Mouse (Mus musculus) forebrain, embryonic 11.5 days (tissue): ENCODE results near the gene Shf. TPM values are rescaled to one million over a fixed set of nuclear protein-coding genes. Genes with fewer than 3 reads are reported as not detected.

Experiments
- ATAC-seq: fragments of 200-750 bp; cut with Nextera tagmentation; replicated peaks from 2 replicates; pipeline ENCODE4 v1.8.0; 2017; ENCODE audit warnings: moderate TSS enrichment; ENCODE audit not compliant: low FRiP score
- DNase-seq: peaks from one replicate; pipeline ENCODE4 v3.0.0-alpha.2; 2017; ENCODE audit warnings: low spot score
- H3K27ac ChIP-seq: fragments of 300-500 bp; sonication (generic); 2 replicates; pipeline ENCODE4 v1.5.1; 2014; ENCODE audit warnings: low read depth, low read length
- H3K27me3 ChIP-seq: fragments of 300-500 bp; sonication (generic); 2 replicates; pipeline ENCODE4 v1.6.1; 2014; ENCODE audit warnings: mild to moderate bottlenecking, low read length, mixed read lengths; ENCODE audit not compliant: control insufficient read depth, insufficient read depth
- H3K36me3 ChIP-seq: fragments of 300-500 bp; sonication (generic); 2 replicates; pipeline ENCODE4 v1.6.1; 2014; ENCODE audit warnings: mild to moderate bottlenecking, low read length, moderate library complexity, mixed read lengths; ENCODE audit not compliant: control insufficient read depth, insufficient read depth
- H3K4me1 ChIP-seq: fragments of 300-500 bp; sonication (generic); replicated peaks from 2 replicates; pipeline ENCODE4 v1.6.1; 2014; ENCODE audit warnings: low read length, mixed read lengths; ENCODE audit not compliant: control insufficient read depth, insufficient read depth
- H3K4me2 ChIP-seq: fragments of 300-500 bp; sonication (generic); 2 replicates; pipeline ENCODE4 v1.6.1; 2014; ENCODE audit warnings: low read depth, mild to moderate bottlenecking, low read length, moderate library complexity, mixed read lengths; ENCODE audit not compliant: severe bottlenecking
- H3K4me3 ChIP-seq: fragments of 300-500 bp; sonication (generic); 2 replicates; pipeline ENCODE4 v1.5.1; 2014; ENCODE audit warnings: low read depth, low read length
- H3K9ac ChIP-seq: fragments of 300-500 bp; sonication (generic); 2 replicates; pipeline ENCODE4 v1.6.1; 2014; ENCODE audit warnings: low read length
- H3K9me3 ChIP-seq: fragments of 300-500 bp; sonication (generic); 2 replicates; pipeline ENCODE4 v1.6.1; 2016; ENCODE audit warnings: low read length, mixed read lengths; ENCODE audit not compliant: control insufficient read depth
- WGBS: fragments of 180-500 bp; shearing (Covaris S2); extraction: QIAGEN DNeasy Blood & Tissue Kit; methylation state at CpG from one replicate; pipeline ENCODE4 v1.1.7; 2014; 5-methylcytosine and 5-hydroxymethylcytosine counted together
- polyA plus RNA-seq: library from polyadenylated mRNA; unstranded; fragments of >200 nt; fragmentation: Nextera tagmentation; extraction: Ambion mirVana; gene quantifications from 2 replicates; pipeline ENCODE4 v1.2.1, GENCODE M21; 2014

The Shf gene
- polyA plus RNA-seq, 1 experiment from 2014 or later: 5.2 TPM

DNA sequence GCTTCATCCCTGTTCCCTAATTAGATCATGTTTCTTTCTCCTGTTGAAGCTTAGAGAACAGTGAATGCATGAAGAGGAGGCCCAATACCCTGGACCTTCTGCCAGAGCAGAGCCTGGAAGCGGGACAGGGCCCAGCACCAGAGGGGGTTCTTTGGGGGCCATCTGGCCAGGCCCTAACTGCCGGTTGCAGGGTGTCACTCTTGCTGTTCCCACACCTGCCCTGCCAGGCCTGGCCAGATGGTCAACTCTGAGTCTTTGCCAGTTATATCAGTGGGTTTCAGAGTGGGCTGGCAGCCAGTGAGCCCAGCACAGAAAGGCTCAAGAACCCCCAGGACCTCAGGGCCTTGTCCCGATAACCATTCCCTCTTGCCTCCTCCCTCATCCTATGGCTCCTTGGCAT lies 2.9 kb downstream of the Shf start:
- Histone ChIP-seq H3K4me3 (no peak overlapping the region), H3K36me3 (no peaks in the 10 kb centered on the region), H3K9me3 (no peaks in the 10 kb centered on the region), H3K4me1 (peaks cover 8% of the 10 kb centered on the region; the same call in 1 of the 2 replicates), H3K4me2 (no peak overlapping the region), H3K9ac (no peak overlapping the region), H3K27ac (0 out of 2 replicates have a peak overlapping the region, but pooled peaks have one; percentile 12), H3K27me3 (no peaks in the 10 kb centered on the region)
- no peak for DNase-seq
- 87% methylated on average over 3 of the region's 3 CpGs for WGBS
- no peak for ATAC-seq

- Histone ChIP-seq H3K27ac (no peak overlapping the region), H3K36me3 (no peaks in the 10 kb centered on the region), H3K4me1 (peaks cover 8% of the 10 kb centered on the region; the same call in 1 of the 2 replicates), H3K4me3 (no peak overlapping the region), H3K4me2 (no peak overlapping the region), H3K27me3 (no peaks in the 10 kb centered on the region), H3K9ac (no peak overlapping the region), H3K9me3 (no peaks in the 10 kb centered on the region)
- ATAC-seq (no peak), DNase-seq (no peak)
- 85% methylated on average over 10 of the region's 10 CpGs for WGBS
These were observed 3.6 kb downstream of the Shf start for GRCm38 (mm10) chr2:122365244-122365866.

GRCm38 (mm10) chr2:122364352-122364944 lies 4.5 kb downstream of the Shf start:
- no peaks in the 10 kb centered on the region for H3K27me3 ChIP-seq
- no peak overlapping the region for H3K9ac ChIP-seq
- no peaks in the 10 kb centered on the region; the same call in 1 of the 2 replicates for H3K36me3 ChIP-seq
- 89% methylated on average over 3 of the region's 3 CpGs for whole genome bisulfite sequencing
- peaks cover 8% of the 10 kb centered on the region; the same call in 1 of the 2 replicates for H3K4me1 ChIP-seq
- H3K4me2 ChIP-seq: no peak overlapping the region
- ATAC-seq: no peak
- no peak overlapping the region for H3K27ac ChIP-seq
- H3K9me3 ChIP-seq: no peaks in the 10 kb centered on the region
- H3K4me3 ChIP-seq: no peak overlapping the region
- DNase-seq: no peak

DNA sequence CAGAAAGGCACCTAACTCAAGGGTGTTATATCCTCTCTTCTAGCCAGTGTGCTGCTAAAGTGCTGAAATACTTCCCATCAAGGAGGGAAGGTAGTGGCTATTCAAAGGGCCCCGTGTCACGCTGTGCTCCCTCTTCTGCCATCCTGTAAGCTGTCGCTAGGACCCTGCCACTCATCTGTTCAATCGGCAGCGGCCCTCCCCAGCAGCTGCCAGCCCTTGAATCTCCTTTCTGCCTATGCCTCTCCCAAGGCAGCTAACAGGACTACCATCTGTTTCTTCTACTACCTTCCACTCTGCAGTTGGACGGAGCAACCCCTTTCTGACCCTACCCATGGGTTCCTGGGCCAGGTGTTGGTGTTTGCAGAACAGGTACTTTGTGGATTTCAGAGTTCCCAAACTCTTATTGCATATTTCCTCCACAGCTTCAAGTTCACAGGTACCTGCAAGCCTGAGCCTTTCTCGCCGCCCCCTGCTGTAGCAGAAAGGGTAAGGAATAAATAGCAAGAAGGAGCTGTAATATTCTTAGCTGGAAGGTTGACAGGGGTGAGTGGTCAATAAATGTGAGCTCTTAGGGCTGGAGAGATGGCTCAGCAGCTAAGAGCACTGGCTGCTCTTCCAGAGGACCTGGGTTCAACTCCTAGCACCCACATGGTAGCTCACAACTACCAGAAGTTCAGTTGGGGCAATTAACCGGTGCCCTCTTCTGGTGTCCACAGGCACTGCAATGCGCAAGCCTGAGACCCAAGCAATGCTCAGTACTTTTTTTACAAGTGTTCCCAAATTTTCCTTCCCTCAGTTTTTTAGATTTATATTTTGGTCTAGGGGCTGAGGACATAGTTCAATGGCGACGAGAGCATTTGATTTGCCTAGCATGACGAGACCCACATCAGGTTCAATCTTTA lies 6.1 kb downstream of the Shf start:
- no peaks in the 10 kb centered on the region for H3K27me3 ChIP-seq
- no peak overlapping the region for H3K27ac ChIP-seq
- no peaks in the 10 kb centered on the region; the same call in 1 of the 2 replicates for H3K36me3 ChIP-seq
- ATAC-seq (no peak), DNase-seq (no peak)
- H3K4me3 ChIP-seq: no peak overlapping the region
- H3K9ac ChIP-seq: no peak overlapping the region
- 88% methylated on average over 13 of the region's 13 CpGs for WGBS
- no peak overlapping the region for H3K4me2 ChIP-seq
- peaks cover 8% of the 10 kb centered on the region; the same call in 1 of the 2 replicates for H3K4me1 ChIP-seq
- no peaks in the 10 kb centered on the region for H3K9me3 ChIP-seq

GRCm38 (mm10) chr2:122361868-122362621 lies 6.9 kb downstream of the Shf start:
- no peaks in the 10 kb centered on the region for H3K27me3 ChIP-seq
- H3K9ac ChIP-seq: no peak overlapping the region
- no peak overlapping the region for H3K4me3 ChIP-seq
- no peak overlapping the region for H3K4me2 ChIP-seq
- no peak overlapping the region for H3K27ac ChIP-seq
- H3K36me3 ChIP-seq: no peaks in the 10 kb centered on the region; the same call in 1 of the 2 replicates
- WGBS: 54% methylated on average over 10 of the region's 10 CpGs
- peaks cover 8% of the 10 kb centered on the region; the same call in 1 of the 2 replicates for H3K4me1 ChIP-seq
- ATAC-seq: no peak
- no peaks in the 10 kb centered on the region for H3K9me3 ChIP-seq
- DNase-seq: no peak

DNA sequence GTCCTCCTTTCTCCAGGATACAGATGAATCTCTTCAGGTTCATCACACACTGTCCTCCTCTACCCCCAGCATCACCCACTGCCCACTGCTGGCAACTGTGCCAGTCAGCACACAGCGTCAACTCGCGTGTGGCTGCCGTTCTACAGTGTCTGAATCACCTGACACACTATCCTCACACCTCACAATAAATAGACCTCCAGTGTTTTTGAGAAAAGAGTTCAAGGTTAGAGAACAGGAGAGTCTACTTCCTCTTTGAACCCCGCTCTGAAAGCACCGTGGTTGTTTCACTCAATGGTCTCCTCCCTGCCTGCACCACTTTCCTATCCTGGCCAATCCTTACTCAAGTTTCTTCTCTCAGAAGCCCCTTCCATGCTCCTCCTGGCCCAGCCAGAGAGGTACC lies 7.8 kb downstream of the Shf start:
- DNase-seq: no peak
- Histone ChIP-seq H3K27me3 (no peaks in the 10 kb centered on the region), H3K4me3 (no peak overlapping the region), H3K4me2 (no peak overlapping the region), H3K36me3 (no peaks in the 10 kb centered on the region; the same call in 1 of the 2 replicates), H3K27ac (no peak overlapping the region), H3K9ac (no peak overlapping the region), H3K4me1 (peaks cover 3% of the 10 kb centered on the region; the same call in 1 of the 2 replicates), H3K9me3 (no peaks in the 10 kb centered on the region)
- no peak for ATAC-seq
- 89% methylated on average over 6 of the region's 6 CpGs for WGBS

DNA sequence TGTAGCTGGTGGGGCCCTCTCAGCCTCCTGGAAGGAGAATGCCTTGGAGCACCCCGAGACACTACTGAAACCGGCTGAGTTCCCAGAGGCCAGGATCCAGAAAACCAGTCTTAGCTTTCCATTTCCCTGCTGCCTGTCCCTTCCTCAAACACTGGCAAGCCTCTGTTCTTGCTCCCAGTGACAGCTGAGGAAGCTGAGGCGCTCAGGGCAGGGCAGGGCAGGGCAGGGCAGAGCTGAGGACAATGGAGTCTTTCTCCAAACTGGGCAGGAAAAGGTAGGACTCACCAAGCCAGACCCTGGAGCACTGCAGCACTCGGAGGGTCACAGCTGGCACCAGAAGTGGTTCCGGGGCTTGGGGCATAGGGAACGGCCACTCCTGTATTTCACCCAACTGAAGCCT lies 8.7 kb downstream of the Shf start:
- Histone ChIP-seq H3K9me3 (no peaks in the 10 kb centered on the region), H3K9ac (no peak overlapping the region), H3K36me3 (no peaks in the 10 kb centered on the region; the same call in 1 of the 2 replicates), H3K4me3 (no peak overlapping the region), H3K27ac (no peak overlapping the region), H3K4me2 (no peak overlapping the region), H3K4me1 (no peaks in the 10 kb centered on the region), H3K27me3 (no peaks in the 10 kb centered on the region)
- 88% methylated on average over 6 of the region's 6 CpGs for WGBS
- no peak for ATAC-seq
- no peak for DNase-seq

- no peak overlapping the region for H3K4me3 ChIP-seq
- H3K27me3 ChIP-seq: no peaks in the 10 kb centered on the region
- peaks cover 19% of the 10 kb centered on the region for H3K4me1 ChIP-seq
- ATAC-seq (no peak), DNase-seq (no peak)
- H3K36me3 ChIP-seq: no peaks in the 10 kb centered on the region; the same call in 1 of the 2 replicates
- no peak overlapping the region for H3K27ac ChIP-seq
- no peak overlapping the region for H3K9ac ChIP-seq
- WGBS: 77% methylated on average over 3 of the region's 3 CpGs
- H3K4me2 ChIP-seq: no peak overlapping the region
- no peaks in the 10 kb centered on the region for H3K9me3 ChIP-seq
These were observed 12.8 kb downstream of the Shf start for GRCm38 (mm10) chr2:122356187-122356586.
